Mouse (Mus musculus) frontal cortex, postnatal 10 days (tissue): ENCODE data around the gene Smim14.

ENCODE experiments used
- DNase-seq, 2 experiments: peaks; one replicate each; pipeline ENCODE4 v3.0.0; 2022; ENCODE audit warnings: low spot score in 2 of 2, mixed read lengths in 1 of 2

Smim14 gene

GRCm38 (mm10) chr5:65407989-65408388 is 129.0 kb downstream of the Smim14 start:
- DNase-seq: no peak

GRCm38 (mm10) chr5:65401251-65401994 is 135.6 kb downstream of the Smim14 start:
- DNase-seq: peak; percentile 51 to 76
